Mouse (Mus musculus): ENCODE results near the gene Adap2.
"Not testable (repeated sequence)": the region's sequence is repeated elsewhere in the genome, so short reads cannot be mapped to it uniquely, and the experiment has no call there.

Adap2 gene

GRCm38 (mm10) chr11:80163362-80164116 is 9.6 kb downstream of the Adap2 start:
- no peak for DNase-seq

DNA sequence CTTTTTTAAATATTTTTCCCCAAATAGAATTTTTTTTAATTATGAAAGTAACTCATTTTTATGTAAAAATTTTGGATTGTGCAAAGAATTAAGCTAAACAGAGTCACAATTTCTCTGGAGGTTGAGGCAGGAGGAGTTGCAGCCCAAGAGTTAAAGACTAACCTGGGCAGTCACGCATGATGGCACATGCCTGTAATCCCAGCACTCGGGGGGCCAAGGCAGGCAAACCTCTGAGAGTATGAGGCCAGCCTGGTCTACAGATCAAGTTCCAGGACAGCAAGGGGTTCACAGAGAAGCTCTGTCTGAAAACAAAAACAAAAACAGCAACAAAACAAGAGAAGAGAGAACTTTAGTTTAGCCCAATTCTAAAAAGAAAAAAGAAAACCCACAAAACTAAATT is 10.3 kb downstream of the Adap2 start:
- DNase-seq = no peak

GRCm38 (mm10) chr11:80168121-80168520 is 14.2 kb downstream of the Adap2 start:
- DNase-seq = no peak

DNA sequence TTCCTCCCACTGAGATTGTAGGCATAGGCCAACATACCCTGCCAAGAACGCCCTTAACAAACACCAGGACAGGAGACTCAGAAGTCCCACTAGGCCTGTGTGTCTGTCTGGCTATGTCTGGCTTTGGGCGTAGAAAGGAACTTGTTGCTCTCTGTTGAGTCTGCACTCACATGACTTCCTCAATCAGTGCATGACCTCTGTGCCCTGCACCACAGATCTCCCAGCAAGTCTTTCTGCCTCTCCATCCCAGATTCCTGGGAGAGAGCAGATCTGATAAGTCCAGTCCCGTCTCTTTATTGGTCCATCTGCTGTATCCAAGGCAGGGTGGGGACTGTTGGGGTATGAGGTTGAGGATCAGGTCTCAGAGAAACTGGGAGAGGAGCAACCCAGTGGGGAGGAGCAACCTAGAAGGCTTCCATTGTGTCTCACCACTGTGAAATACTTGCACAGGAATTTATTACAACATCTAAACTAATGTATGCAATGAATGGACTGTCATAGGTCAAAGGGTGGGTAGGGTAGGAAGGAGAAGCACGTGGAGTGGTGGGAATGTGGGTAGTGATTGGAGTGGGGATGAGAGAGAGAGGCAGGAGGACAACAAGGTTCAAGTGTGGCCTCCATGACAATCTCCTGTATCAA is 14.8 kb downstream of the Adap2 start:
- DNase-seq = no peak

DNA sequence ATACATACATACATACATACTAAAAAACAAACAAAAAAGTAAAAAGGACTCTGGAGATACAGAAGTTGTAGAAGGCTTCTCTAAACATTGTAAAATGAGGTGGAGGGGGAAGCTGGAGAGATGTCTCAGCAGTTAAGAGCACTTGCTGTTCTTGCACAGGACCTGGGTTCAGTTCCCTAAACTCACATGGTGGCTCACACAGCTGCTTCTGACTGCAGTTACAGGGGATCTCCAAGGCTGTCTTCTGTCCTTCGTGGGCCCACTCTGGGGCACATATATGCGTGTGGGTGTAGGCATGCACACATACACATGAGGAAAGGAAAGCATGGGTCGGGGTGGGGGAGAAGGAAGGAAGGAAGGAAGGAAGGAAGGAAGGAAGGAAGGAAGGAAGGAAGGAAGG is 15.7 kb downstream of the Adap2 start:
- DNase-seq = no peak

DNA sequence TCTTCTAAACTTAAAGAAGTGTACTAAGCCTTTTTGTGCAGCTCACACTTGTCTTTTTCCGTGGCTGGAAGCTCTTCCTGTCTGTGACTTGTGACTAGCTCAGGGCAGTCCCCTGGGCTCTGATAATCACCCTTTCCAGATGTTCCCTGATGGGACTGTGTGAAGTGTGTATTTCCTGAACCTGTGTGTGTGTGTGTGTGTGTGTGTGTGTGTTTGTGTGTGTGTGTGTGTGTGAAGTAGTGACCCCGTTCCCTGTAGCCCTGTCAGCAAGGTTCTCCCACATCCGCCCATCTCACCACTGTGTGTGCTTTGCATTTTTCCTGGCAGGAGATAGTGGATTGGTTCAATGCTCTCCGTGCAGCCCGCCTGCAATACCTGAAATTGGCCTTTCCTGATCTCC is 16.4 kb downstream of the Adap2 start:
- no peak for DNase-seq

- no peak for DNase-seq
Observed at GRCm38 (mm10) chr11:80171884-80172283, 18.0 kb downstream of the Adap2 start.

DNA sequence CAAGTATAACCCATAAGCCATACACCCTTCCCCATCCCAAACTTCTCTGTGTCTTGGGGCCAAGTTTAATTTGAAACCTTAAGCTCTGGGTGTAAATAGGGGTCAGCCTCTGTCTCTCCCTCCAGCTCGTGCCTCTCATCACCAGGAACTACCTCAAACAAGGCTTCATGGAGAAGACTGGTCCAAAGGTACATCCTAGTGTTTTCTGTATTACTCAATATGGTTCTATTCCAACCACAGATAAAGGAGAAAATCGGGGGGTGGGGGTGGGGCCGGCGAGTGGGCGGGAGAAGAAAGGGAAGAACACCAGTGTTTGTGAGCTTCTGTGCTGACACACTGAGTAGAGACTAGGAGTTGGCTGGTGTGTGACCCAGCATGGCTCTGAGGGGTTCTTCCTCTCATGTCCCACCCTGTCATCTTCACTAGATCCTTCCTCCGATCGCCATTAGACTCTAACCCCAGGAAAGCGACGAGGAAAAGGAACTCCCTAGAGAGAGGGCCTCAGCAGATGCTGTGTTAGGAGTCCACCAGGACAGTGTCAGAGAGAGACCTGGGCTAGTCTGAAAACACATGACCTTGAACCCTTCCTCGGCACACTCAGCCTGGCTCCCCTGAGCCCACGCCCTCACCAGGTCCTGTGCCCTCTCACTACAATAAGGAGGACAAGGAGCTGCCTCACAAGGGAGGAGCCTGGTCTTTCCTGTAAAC is 20.2 kb downstream of the Adap2 start:
- no peak for DNase-seq

GRCm38 (mm10) chr11:80176911-80177895 is 23.3 kb downstream of the Adap2 start:
- DNase-seq = no peak

DNA sequence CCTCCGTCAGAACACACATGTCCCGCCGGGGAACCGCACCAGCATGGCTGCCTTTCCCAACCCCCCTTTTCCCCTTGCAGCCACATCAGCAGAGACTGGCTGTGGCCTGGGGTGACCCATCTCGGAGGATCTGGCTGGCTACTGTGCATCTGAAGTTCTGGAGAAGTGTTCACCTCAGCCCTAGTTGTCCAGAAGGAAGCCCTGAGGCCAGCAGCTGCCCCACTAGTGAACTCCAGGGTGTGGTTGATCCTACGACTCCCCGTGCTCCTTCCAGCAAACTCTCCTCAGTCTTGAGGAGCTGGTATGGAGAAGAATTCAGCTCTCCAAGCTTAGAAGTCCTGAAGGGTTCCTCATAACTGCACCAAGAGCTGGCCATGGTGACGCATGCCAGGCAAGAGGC is 24.4 kb downstream of the Adap2 start:
- no peak for DNase-seq

GRCm38 (mm10) chr11:80181021-80181749 is 27.3 kb downstream of the Adap2 start:
- DNase-seq = no peak

DNA sequence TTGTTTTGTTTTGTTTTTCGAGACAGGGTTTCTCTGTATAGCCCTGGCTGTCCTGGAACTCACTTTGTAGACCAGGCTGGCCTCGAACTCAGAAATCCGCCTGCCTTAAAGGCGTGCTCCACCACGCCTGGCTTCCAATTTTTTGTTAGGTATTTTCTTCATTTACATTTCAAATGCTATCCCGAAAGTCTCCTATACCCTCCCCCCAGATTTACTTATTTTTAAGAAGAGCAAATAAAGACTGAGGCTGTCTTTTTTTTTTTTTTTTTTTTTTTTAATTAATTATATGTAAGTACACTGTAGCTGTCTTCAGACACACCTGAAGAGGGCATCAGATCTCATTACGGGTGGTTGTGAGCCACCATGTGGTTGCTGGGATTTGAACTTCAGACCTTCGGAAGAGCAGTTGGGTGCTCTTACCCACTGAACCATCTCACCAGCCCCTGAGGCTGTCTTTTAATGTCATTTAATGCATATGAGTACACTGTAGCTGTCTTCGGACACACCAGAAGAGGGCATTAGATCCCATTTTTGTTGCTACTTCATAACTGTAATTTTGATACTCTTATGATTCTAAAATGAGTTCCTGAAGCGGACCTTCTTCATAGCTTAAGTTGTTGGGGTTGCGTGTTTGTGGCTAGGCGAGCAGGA is 29.3 kb downstream of the Adap2 start:
- DNase-seq = not testable (repeated sequence)

DNA sequence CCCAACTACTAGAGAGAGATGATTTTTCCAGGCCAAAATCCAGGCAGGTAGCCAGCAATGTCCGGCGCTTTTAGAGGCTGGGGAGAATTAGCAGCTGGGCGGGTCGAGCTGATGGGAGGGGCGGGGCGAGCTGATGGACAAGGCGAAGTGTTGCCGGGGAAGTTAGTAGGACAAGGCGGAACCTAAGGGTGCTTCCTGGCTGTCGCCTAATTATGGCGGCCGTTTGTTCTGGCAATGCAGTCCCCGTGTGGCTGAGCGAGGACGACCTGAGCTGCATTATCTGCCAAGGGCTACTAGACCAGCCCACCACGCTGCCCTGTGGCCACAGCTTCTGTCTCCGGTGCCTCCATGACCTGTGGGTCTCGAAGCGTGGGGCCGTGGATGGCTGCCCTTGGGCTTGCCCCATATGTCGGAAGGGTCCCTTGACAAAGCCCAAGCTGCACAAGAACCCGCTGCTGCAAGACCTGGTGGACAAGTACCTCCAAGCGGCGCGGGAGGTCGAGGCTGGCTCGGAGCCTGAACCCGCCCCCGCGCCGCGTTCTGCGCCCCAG is 29.9 kb downstream of the Adap2 start, which contains the start of gene Rnf135:
Gene Rnf135, plus strand, starts transcription at position 147 of the 551 bp plus-strand sequence.
- peak; percentile 85 for DNase-seq

DNA sequence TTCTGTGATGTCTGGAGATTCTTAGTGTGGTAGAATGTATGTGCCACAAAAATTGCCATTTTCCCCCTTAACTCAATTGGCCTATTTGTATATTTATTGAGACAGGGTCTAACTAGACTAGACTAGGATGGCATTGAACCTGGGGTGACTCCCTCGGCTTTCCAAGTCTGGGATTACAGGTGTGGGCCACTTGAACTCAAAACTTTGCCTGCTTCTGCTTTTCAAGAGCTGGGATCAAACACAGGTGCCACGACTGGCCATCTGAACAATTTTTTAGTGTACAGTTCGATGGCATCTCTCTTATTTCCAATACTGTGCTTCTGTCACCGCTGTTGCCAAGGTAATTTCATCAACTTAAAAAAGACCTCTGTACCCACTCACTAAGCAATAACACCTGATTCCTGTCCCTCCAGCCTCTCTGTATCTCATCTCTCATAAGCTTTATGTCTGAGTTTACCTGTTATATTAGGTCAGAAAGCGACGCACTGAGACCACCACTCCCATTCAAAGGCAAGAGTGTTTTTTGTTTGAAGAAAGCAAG is 30.7 kb downstream of the Adap2 start:
- DNase-seq = no peak

- DNase-seq = not testable (repeated sequence)
Observed at GRCm38 (mm10) chr11:80185441-80185976, 31.6 kb downstream of the Adap2 start.

DNA sequence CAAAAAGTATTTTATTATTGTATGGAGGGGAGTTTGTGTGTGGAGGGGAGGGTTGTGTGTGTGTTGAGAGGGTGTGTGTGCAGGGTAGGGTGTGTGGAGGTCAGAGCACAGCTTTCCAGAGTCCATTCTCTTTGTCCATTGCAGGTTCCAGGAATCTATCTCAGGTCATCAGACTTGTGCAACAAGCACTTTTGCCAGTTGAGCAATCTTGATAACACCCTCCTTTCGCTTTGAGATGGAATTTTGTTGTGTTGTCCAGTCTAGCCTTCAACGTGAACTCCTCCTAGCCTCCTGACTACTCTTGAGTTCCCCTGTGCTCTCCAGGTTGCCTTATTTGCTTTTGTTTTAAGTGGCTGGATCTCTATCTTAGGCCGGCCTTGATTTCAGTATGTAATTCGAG is 36.4 kb downstream of the Adap2 start:
- no peak for DNase-seq

GRCm38 (mm10) chr11:80193827-80194226 is 39.9 kb downstream of the Adap2 start:
- DNase-seq = no peak

- DNase-seq = no peak
Observed at GRCm38 (mm10) chr11:80196351-80196750, 42.4 kb downstream of the Adap2 start.

GRCm38 (mm10) chr11:80199316-80199715 is 45.4 kb downstream of the Adap2 start:
- DNase-seq = no peak

- no peak for DNase-seq
Observed at GRCm38 (mm10) chr11:80199773-80200172, 45.9 kb downstream of the Adap2 start.
